Comparison of ENCODE assay signal across 31 mouse cellular contexts in the genomic region with DNA sequence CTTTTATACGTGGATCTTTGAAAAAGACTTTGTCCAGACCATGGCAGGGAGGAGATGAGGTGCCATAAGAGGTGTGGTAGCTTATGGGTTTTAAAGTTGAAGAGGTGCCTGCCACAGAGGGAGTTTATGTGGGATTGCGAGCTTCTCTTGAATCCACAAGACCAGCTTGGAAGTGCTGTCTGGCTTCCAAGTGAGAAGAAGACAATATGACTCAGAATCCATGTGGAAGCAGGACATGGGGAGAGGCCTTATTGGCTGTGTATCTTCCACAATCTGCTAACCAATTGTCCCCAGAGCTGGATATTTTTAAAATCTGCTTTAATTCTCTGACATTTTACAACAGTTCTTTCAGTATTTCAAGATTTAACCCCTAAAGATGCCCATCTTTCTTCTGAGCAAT. TPM values are rescaled to one million over a fixed set of nuclear protein-coding genes. Genes with fewer than 3 reads are reported as not detected.
"Had no signal": no experiment of that assay in that cellular context is flagged by ENCODE, and none has a peak within 500 bp of the region (broad histone marks: within the 10 kb centered on the region; RNA-seq: fewer than 3 reads in every experiment).

No protein-coding gene starts in this region.

- H3K9ac ChIP-seq: forebrain, postnatal 0 days; heart, embryonic 13.5 days; heart, embryonic 15.5 days; hindbrain, embryonic 13.5 days; hindbrain, embryonic 15.5 days; kidney, embryonic 15.5 days; limb, embryonic 13.5 days; limb, embryonic 15.5 days; liver, embryonic 12.5 days; liver, embryonic 14.5 days had no signal

- H3K27ac ChIP-seq: heart, embryonic 13.5 days; heart, embryonic 15.5 days; hindbrain, embryonic 13.5 days; hindbrain, embryonic 15.5 days; hindbrain, postnatal 0 days; kidney, embryonic 15.5 days; kidney, postnatal 0 days; limb, embryonic 13.5 days; limb, embryonic 15.5 days; liver, embryonic 12.5 days; liver, embryonic 14.5 days had no signal

- DNase-seq: forebrain, postnatal 0 days; gastrocnemius, postnatal 10 days; gastrocnemius, postnatal 25 days; heart, postnatal 14 days; kidney, adult 11 months; kidney, adult 2 months; kidney, adult 9 months; kidney, postnatal 14 days; kidney, postnatal 36 days; layer of hippocampus, postnatal 36 days; left cerebral cortex, postnatal 4 days had no signal

- H3K9me3 ChIP-seq: heart, embryonic 13.5 days; heart, embryonic 15.5 days; hindbrain, embryonic 13.5 days; hindbrain, embryonic 15.5 days; kidney, embryonic 15.5 days; limb, embryonic 13.5 days; limb, embryonic 15.5 days; liver, embryonic 12.5 days had no signal

- H3K4me2 ChIP-seq: heart, embryonic 11.5 days; heart, embryonic 13.5 days; heart, embryonic 15.5 days; hindbrain, embryonic 13.5 days; hindbrain, embryonic 15.5 days; kidney, embryonic 15.5 days; limb, embryonic 13.5 days; limb, embryonic 15.5 days; liver, embryonic 12.5 days had no signal

- H3K36me3 ChIP-seq: heart, embryonic 13.5 days; heart, embryonic 15.5 days; hindbrain, embryonic 13.5 days; hindbrain, embryonic 15.5 days; kidney, embryonic 15.5 days; limb, embryonic 13.5 days; limb, embryonic 15.5 days; liver, embryonic 12.5 days had no signal

- H3K27me3 ChIP-seq: heart, embryonic 13.5 days; heart, embryonic 15.5 days; hindbrain, embryonic 13.5 days; hindbrain, embryonic 15.5 days; kidney, embryonic 15.5 days; limb, embryonic 13.5 days; limb, embryonic 15.5 days; liver, embryonic 12.5 days had no signal

- H3K4me1 ChIP-seq: heart, embryonic 13.5 days; heart, embryonic 15.5 days; hindbrain, embryonic 13.5 days; hindbrain, embryonic 15.5 days; kidney, embryonic 15.5 days; limb, embryonic 13.5 days; limb, embryonic 15.5 days; liver, embryonic 12.5 days had no signal

- ATAC-seq: forebrain, postnatal 0 days; hindbrain, postnatal 0 days; intestine, embryonic 16.5 days; liver, embryonic 12.5 days had no signal

- H3K4me3 ChIP-seq: heart, embryonic 13.5 days; heart, embryonic 15.5 days; hindbrain, embryonic 13.5 days; hindbrain, embryonic 15.5 days; kidney, embryonic 15.5 days; limb, embryonic 13.5 days; limb, embryonic 15.5 days; liver, embryonic 12.5 days had no signal

RNA-seq across cellular contexts. Expression of gene Slc9a4, which starts 33.3 kb away (rescaled TPM):
- total RNA-seq: hematopoietic stem cell, adult 5-6 weeks had no signal
- polyA plus RNA-seq: heart, embryonic 11.5 days; heart, embryonic 13.5 days; heart, embryonic 15.5 days; heart, postnatal 0 days; hindbrain, embryonic 11.5 days; hindbrain, embryonic 15.5 days; hindbrain, postnatal 0 days; intestine, embryonic 14.5 days; limb, embryonic 11.5 days; limb, embryonic 13.5 days; limb, embryonic 15.5 days; liver, adult 2 months; liver, embryonic 12.5 days; liver, embryonic 14.5 days; liver, embryonic 16.5 days had no signal
